Mouse (Mus musculus) liver, embryonic 14.5 days (tissue): ENCODE results near the gene Idi2.
"Not testable (repeated sequence)": the region's sequence is repeated elsewhere in the genome, so short reads cannot be mapped to it uniquely, and the experiment has no call there.

ENCODE experiments used
- CTCF ChIP-seq: IDR thresholded peaks from 2 replicates; pipeline ENCODE4 v1.5.1; 2016; ENCODE audit warnings: antibody characterized with exemption, low read depth, control low read depth
- EP300 ChIP-seq: IDR thresholded peaks from 2 replicates; pipeline ENCODE4 v1.6.1; 2016; ENCODE audit warnings: antibody characterized with exemption, low read depth

DNA sequence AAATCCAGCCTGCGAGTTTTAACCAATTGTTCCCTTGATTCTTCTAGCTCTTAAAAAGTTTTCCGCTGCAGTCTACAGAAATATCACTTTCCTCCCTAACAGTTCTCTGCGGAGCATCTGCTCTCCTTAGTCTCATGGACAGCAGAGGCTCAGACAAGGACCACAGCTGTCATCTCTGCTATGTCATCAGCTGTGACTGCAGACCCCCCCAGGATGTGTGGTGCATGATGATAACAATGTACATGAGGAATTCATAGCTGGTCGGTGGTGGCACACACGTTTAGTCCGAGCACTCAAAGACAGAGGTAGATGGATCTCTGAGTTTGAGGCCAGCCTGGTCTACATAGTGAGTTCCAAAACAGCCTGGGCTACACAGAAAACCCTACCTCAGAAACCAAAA is 6.9 kb downstream of the Idi2 start:
- TF ChIP-seq CTCF, EP300: not testable (repeated sequence)
